Mouse (Mus musculus) lung, embryonic 16.5 days (tissue): Measurements from ENCODE around the gene Muc20. TPM values are rescaled to one million over a fixed set of nuclear protein-coding genes. Genes with fewer than 3 reads are reported as not detected.

Experiments
- ATAC-seq: fragments of 200-750 bp; cut with Nextera tagmentation; 2 replicates; pipeline ENCODE4 v1.8.0; 2017; ENCODE audit warnings: low read depth, mild to moderate bottlenecking, moderate library complexity
- H3K27ac ChIP-seq: fragments of 300-500 bp; sonication (generic); 2 replicates; pipeline ENCODE4 v1.5.1; 2014; ENCODE audit warnings: mild to moderate bottlenecking, control low read depth, low read length
- H3K27me3 ChIP-seq: fragments of 300-500 bp; sonication (generic); 2 replicates; pipeline ENCODE4 v1.6.1; 2014; ENCODE audit warnings: low read depth, low read length, mixed read lengths; ENCODE audit not compliant: control insufficient read depth, insufficient read depth
- H3K36me3 ChIP-seq: fragments of 300-500 bp; sonication (generic); 2 replicates; pipeline ENCODE4 v1.6.1; 2014; ENCODE audit warnings: low read length; ENCODE audit not compliant: control insufficient read depth, insufficient read depth
- H3K4me1 ChIP-seq: fragments of 300-500 bp; sonication (generic); replicated peaks from 2 replicates; pipeline ENCODE4 v1.6.1; 2014; ENCODE audit warnings: low read length, mixed read lengths; ENCODE audit not compliant: control insufficient read depth, insufficient read depth
- H3K4me2 ChIP-seq: fragments of 300-500 bp; sonication (generic); 2 replicates; pipeline ENCODE4 v1.6.1; 2014; ENCODE audit warnings: low read depth, low read length, control low read depth
- H3K4me3 ChIP-seq: fragments of 300-500 bp; sonication (generic); 2 replicates; pipeline ENCODE4 v1.5.1; 2014; ENCODE audit warnings: mild to moderate bottlenecking, low read length, control low read depth
- H3K9ac ChIP-seq: fragments of 300-500 bp; sonication (generic); 2 replicates; pipeline ENCODE4 v1.6.1; 2014; ENCODE audit warnings: low read length, control low read depth
- H3K9me3 ChIP-seq: fragments of 300-500 bp; sonication (generic); 2 replicates; pipeline ENCODE4 v1.6.1; 2016; ENCODE audit warnings: low read length; ENCODE audit not compliant: control insufficient read depth
- WGBS: fragments of 180-500 bp; shearing (Covaris S2); extraction: QIAGEN DNeasy Blood & Tissue Kit; methylation state at CpG from one replicate; pipeline ENCODE4 v1.1.7; 2014; 5-methylcytosine and 5-hydroxymethylcytosine counted together
- polyA plus RNA-seq: library from polyadenylated mRNA; unstranded; fragments of >200 nt; fragmentation: Nextera tagmentation; extraction: Ambion mirVana; gene quantifications from 2 replicates; pipeline ENCODE4 v1.2.1, GENCODE M21; 2015

Muc20 gene
- polyA plus RNA-seq, 1 experiment from 2014 or later = 0.11 TPM

GRCm38 (mm10) chr16:32741366-32741765 is 55.9 kb downstream of the Muc20 start:
- ATAC-seq = no peak
- Histone ChIP-seq H3K27ac (no peak overlapping the region), H3K4me3 (no peak overlapping the region), H3K4me1 (no peaks in the 10 kb centered on the region), H3K4me2 (no peak overlapping the region), H3K36me3 (no peaks in the 10 kb centered on the region), H3K9me3 (no peaks in the 10 kb centered on the region), H3K27me3 (no peaks in the 10 kb centered on the region), H3K9ac (no peak overlapping the region)
- 70% methylated on average over 9 of the region's 9 CpGs for WGBS

DNA sequence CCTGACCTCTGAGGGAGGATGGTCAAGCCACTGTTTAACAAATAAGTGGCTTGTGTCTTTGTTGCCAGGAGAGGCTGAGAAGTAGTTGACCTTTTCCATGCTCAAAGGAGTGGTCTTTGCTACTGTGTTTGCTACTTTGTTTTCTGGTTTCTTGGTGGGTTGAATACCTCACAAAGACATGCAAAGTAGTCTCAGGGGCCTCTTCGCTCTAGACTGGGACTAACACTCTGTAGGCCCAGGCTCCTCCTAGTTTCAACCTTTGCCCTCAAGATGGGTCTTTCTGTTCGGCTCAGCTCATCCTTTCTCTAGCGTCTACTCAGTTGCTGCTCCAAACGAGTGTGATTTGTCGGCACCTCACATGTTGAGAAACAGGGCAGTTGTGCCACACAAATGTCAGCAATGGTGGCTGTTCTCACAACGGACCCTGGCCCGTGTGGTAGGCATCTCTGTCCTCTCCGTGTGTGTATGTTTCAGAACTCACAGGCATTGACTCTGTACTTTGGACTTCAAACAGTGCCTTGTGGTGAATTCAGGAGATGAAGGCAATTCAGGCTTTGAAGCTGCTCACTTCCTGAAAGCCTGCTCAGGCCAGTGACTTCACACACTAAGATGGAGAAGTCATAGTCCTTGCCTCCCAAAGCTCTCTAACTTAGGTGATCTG is 57.1 kb downstream of the Muc20 start:
- no peaks in the 10 kb centered on the region for H3K27me3 ChIP-seq
- H3K4me2 ChIP-seq = no peak overlapping the region
- WGBS = 74% methylated on average over 8 of the region's 8 CpGs
- H3K9ac ChIP-seq = no peak overlapping the region
- H3K36me3 ChIP-seq = no peaks in the 10 kb centered on the region
- no peaks in the 10 kb centered on the region for H3K4me1 ChIP-seq
- H3K4me3 ChIP-seq = no peak overlapping the region
- no peak for ATAC-seq
- H3K27ac ChIP-seq = no peak overlapping the region
- no peaks in the 10 kb centered on the region for H3K9me3 ChIP-seq

DNA sequence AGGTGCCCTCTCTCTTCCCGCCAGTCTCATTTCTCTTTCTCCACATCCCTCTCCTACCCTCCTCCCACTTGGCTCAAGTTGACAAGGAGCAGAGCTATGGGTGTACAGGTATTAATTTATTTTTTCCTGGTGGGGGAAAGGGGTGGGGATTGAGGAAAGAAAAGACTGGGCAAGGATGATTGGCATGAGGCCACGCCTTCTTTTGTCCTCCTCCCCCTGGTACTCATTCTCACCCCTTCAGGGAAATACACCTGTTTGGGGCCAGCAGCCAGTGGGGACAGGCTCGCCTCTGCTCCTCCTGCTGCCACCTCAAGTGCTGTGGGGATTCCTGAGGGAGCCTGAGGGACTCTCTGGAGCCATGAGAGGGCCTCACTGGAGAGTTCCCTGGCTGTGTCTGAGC is 61.2 kb downstream of the Muc20 start:
- no peaks in the 10 kb centered on the region for H3K27me3 ChIP-seq
- ATAC-seq = peak; percentile 88
- H3K9ac ChIP-seq = no peak overlapping the region
- no peak overlapping the region for H3K4me3 ChIP-seq
- no peak overlapping the region for H3K4me2 ChIP-seq
- no peaks in the 10 kb centered on the region for H3K4me1 ChIP-seq
- WGBS = 28% methylated on average over 3 of the region's 3 CpGs
- peak overlapping the region; percentile 29 for H3K27ac ChIP-seq
- H3K9me3 ChIP-seq = no peaks in the 10 kb centered on the region
- no peaks in the 10 kb centered on the region for H3K36me3 ChIP-seq

- Histone ChIP-seq H3K9me3 (no peaks in the 10 kb centered on the region), H3K36me3 (no peaks in the 10 kb centered on the region), H3K27me3 (no peaks in the 10 kb centered on the region), H3K4me3 (no peak within 1 kb of the TSS), H3K27ac (peak within 1 kb of the TSS; percentile 29), H3K4me2 (no peak within 1 kb of the TSS), H3K9ac (no peak within 1 kb of the TSS), H3K4me1 (no peaks in the 10 kb centered on the region)
- 88% methylated on average over 2 of the region's 2 CpGs for WGBS
- no peak for ATAC-seq
Observed at GRCm38 (mm10) chr16:32735586-32735985, 61.6 kb downstream of the Muc20 start, which contains the start of gene Muc4. Muc4 (plus strand) TSS chr16:32735886.

- Histone ChIP-seq H3K36me3 (no peaks in the 10 kb centered on the region), H3K4me2 (no peak overlapping the region), H3K9me3 (no peaks in the 10 kb centered on the region), H3K4me1 (no peaks in the 10 kb centered on the region), H3K9ac (no peak overlapping the region), H3K27ac (no peak overlapping the region), H3K27me3 (no peaks in the 10 kb centered on the region), H3K4me3 (no peak overlapping the region)
- ATAC-seq = no peak
- 91% methylated on average over 3 of the region's 3 CpGs for WGBS
Observed at GRCm38 (mm10) chr16:32733213-32733612, 64.0 kb downstream of the Muc20 start.

GRCm38 (mm10) chr16:32728730-32729129 is 68.5 kb downstream of the Muc20 start:
- no peak overlapping the region for H3K4me3 ChIP-seq
- no peak for ATAC-seq
- H3K4me2 ChIP-seq = no peak overlapping the region
- no peaks in the 10 kb centered on the region for H3K36me3 ChIP-seq
- no peak overlapping the region for H3K27ac ChIP-seq
- WGBS = 27% methylated on average over 1 of the region's 1 CpGs
- no peaks in the 10 kb centered on the region for H3K27me3 ChIP-seq
- no peaks in the 10 kb centered on the region for H3K9me3 ChIP-seq
- no peaks in the 10 kb centered on the region for H3K4me1 ChIP-seq
- no peak overlapping the region for H3K9ac ChIP-seq

DNA sequence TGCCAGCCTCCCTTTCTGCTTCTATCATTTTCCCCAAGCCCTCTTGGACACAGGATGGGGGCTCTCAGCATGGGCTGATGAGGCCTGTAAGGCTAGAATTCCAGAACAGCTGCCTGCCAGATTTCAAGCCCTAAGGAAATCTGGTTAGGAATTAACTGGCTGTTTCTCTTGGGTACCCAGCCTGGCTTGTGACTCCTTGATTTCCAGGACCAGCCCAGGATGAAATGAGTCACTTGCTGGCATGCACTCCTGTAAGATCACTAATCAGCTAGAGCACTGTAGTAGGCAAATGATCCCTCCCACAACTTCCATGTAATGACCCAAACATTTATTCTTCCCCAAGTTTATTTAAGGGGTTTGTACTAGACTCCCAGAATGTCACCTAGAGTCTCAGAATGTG is 69.0 kb downstream of the Muc20 start:
- H3K27ac ChIP-seq = no peak overlapping the region
- H3K4me3 ChIP-seq = no peak overlapping the region
- no peaks in the 10 kb centered on the region for H3K4me1 ChIP-seq
- no peak overlapping the region for H3K9ac ChIP-seq
- no peaks in the 10 kb centered on the region for H3K27me3 ChIP-seq
- H3K9me3 ChIP-seq = no peaks in the 10 kb centered on the region
- no peak for ATAC-seq
- H3K36me3 ChIP-seq = no peaks in the 10 kb centered on the region
- no peak overlapping the region for H3K4me2 ChIP-seq

Other genes starting within 250 kb of the Muc20 start
- gene Tfrc, start 188.5 kb downstream of the Muc20 start, polyA plus RNA-seq = 57.3 and 58.4 TPM in 2 replicates
- gene Tnk2, start 153.6 kb downstream of the Muc20 start, polyA plus RNA-seq = 15.4 and 18.0 TPM in 2 replicates
- 1.6 and 3.4 TPM in 2 replicates for gene Muc4, start 61.5 kb downstream of the Muc20 start, polyA plus RNA-seq
- gene Smbd1, start 13.0 kb upstream of the Muc20 start, polyA plus RNA-seq = 0.31 and 0.55 TPM in 2 replicates
- 96.8 and 100 TPM in 2 replicates for gene Fyttd1, start 80.1 kb upstream of the Muc20 start, polyA plus RNA-seq
- gene Rubcn, start 80.3 kb upstream of the Muc20 start, polyA plus RNA-seq = 21.0 and 21.8 TPM in 2 replicates
- gene Lrch3, start 116.7 kb upstream of the Muc20 start, polyA plus RNA-seq = 18.4 and 18.9 TPM in 2 replicates